Mouse (Mus musculus) heart, adult 2 months (tissue): ENCODE measurements around the gene Ssh1.

ENCODE experiments used
- CTCF ChIP-seq: fragments of 200-600 bp; IDR thresholded peaks from 2 replicates; pipeline ENCODE4 v1.8.1; 2022; ENCODE audit warnings: antibody characterized with exemption, mild to moderate bottlenecking, moderate library complexity
- EP300 ChIP-seq: fragments of 200-500 bp; IDR thresholded peaks from 2 replicates; pipeline ENCODE4 v1.6.1; 2011; ENCODE audit warnings: low read depth, low read length, control low read depth; ENCODE audit not compliant: insufficient read depth
- POLR2A ChIP-seq: fragments of 200-500 bp; IDR thresholded peaks from 2 replicates; pipeline ENCODE4 v1.6.1; 2011; ENCODE audit warnings: mild to moderate bottlenecking, low read depth, low read length, control low read depth; ENCODE audit not compliant: insufficient read depth

- TF ChIP-seq CTCF, result no peak
- no peak for TF ChIP-seq POLR2A
- TF ChIP-seq EP300, result no peak
These were observed 16.4 kb downstream of the Ssh1 start for GRCm38 (mm10) chr5:113977309-113977708.
